Mouse (Mus musculus) lung, adult 10 weeks (tissue): ENCODE results near the gene Tpo. TPM values are rescaled to one million over a fixed set of nuclear protein-coding genes. Genes with fewer than 3 reads are reported as not detected.

Source experiments
- polyA plus RNA-seq: library from polyadenylated mRNA; stranded (reverse); fragments of 350-450 nt; fragmentation: Illumina TruSeq; extraction: RNeasy Lipid Tissue Mini Kit (QIAGEN cat#74804); gene quantifications from one replicate; pipeline ENCODE4 v1.2.3, GENCODE M21; 2014; ENCODE audit warnings: low read depth, low replicate concordance; ENCODE audit not compliant: insufficient read depth

The Tpo gene
- not detected for polyA plus RNA-seq

DNA sequence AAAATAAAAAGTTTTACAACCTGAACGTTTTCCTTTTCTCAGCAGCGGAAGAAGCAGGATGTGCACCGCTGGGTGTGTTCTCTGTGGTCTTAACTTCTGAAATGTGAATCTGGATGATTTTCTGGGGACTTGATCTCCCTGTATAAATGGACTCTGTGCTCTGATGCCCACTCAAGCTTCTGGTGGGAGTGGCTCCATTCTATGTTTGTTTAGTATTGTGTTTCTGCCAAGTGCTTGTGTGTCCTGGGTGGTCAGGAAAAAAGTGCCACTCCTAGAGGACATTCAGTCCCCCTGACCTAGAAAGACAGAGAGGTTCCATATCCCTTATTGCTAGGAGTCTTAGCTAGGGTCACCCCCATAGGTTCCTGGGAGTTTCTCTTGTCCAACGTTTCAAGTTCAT, at the start of gene Tpo:
Gene Tpo (minus strand): TSS at position 101 of the 400 bp plus-strand sequence.

Other genes with a start within 250 kb of the Tpo start
- gene Pxdn, start 195.0 kb downstream of the Tpo start, polyA plus RNA-seq = 28.4 TPM
- 1.4 TPM for gene Sntg2, start 240.8 kb upstream of the Tpo start, polyA plus RNA-seq